Mouse (Mus musculus): ENCODE results near the gene Jag1.

DNA sequence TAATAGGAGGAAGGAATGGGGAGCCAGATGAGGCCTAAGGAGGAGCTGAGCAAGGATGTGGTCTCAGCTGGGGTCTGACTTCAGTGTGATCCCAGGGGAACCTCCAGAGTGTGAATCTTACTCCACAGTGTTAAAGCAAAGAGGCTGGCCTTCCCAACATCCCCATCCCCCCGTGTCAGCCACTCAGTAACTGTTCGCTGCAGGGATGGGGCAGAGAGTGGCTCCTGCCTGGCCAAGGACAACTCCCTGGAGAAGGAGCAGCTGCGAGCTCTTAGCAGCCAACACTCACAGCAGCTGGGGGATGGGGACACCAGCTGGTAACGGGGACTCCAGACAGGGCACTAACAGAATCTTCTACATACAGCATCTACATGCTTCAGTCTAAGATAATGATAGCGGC is 15.4 kb downstream of the Jag1 start:
- no peak for TF ChIP-seq CTCF (IDR thresholded peaks at IDR 0.05; ENCODE audit: low read depth)
- TF ChIP-seq EP300 (IDR thresholded peaks at IDR 0.05; ENCODE audit: low read depth) = no peak
